Mouse (Mus musculus) ES-E14 (cell line): Measurements from ENCODE around the gene Iqcf6. TPM values are rescaled to one million over a fixed set of nuclear protein-coding genes. Genes with fewer than 3 reads are reported as not detected.
"Not testable (repeated sequence)": the region's sequence is repeated elsewhere in the genome, so short reads cannot be mapped to it uniquely, and the experiment has no call there.

Experiments
- DNase-seq: peaks from one replicate; pipeline ENCODE4 v3.0.0-alpha.2; 2013; ENCODE audit warnings: low read depth, low spot score
- H3K27ac ChIP-seq: 2 replicates; pipeline ENCODE4 v1.5.1; 2012; ENCODE audit warnings: low read depth, mild to moderate bottlenecking, low read length, moderate library complexity, mixed read lengths; ENCODE audit not compliant: poor library complexity, insufficient read depth, severe bottlenecking
- H3K36me3 ChIP-seq: 2 replicates; pipeline ENCODE4 v1.6.1; 2012; ENCODE audit warnings: mild to moderate bottlenecking, low read length, moderate library complexity, mixed read lengths; ENCODE audit not compliant: control insufficient read depth, poor library complexity, insufficient read depth, severe bottlenecking
- H3K4me1 ChIP-seq, 2 experiments: fragments of 150-350 bp in 1 of 2; sonication (generic) in 1 of 2; 2 replicates each; pipeline ENCODE4 v1.6.1; 2012; ENCODE audit warnings: low read length in 2 of 2, mild to moderate bottlenecking in 1 of 2, mixed read lengths in 1 of 2; ENCODE audit not compliant: control insufficient read depth in 2 of 2, insufficient read depth in 2 of 2, poor library complexity in 1 of 2
- H3K4me3 ChIP-seq, 2 experiments: fragments of 150-350 bp in 1 of 2; sonication (generic) in 1 of 2; 2 replicates each; pipeline ENCODE4 v1.5.1; 2012; ENCODE audit warnings: low read length in 2 of 2, low read depth in 1 of 2, mild to moderate bottlenecking in 1 of 2, mixed read lengths in 1 of 2; ENCODE audit not compliant: insufficient read depth in 1 of 2, poor library complexity in 1 of 2, severe bottlenecking in 1 of 2
- H3K9ac ChIP-seq: 2 replicates; pipeline ENCODE4 v1.6.1; 2012; ENCODE audit warnings: low read depth, mild to moderate bottlenecking, low read length, mixed read lengths; ENCODE audit not compliant: poor library complexity, insufficient read depth, severe bottlenecking
- H3K9me3 ChIP-seq: fragments of 150-350 bp; sonication (generic); 2 replicates; pipeline ENCODE4 v1.6.1; 2012; ENCODE audit warnings: low read depth, mild to moderate bottlenecking, low read length; ENCODE audit not compliant: control insufficient read depth, insufficient read depth
- CHD2 ChIP-seq: IDR thresholded peaks from 2 replicates; pipeline ENCODE4 v1.6.1; 2014; ENCODE audit warnings: mild to moderate bottlenecking, low read depth, low read length, inconsistent platforms
- HCFC1 ChIP-seq: IDR thresholded peaks from 2 replicates; pipeline ENCODE4 v1.6.1; 2012; ENCODE audit warnings: low read length, inconsistent platforms, borderline replicate concordance; ENCODE audit not compliant: insufficient read depth
- MAFK ChIP-seq: IDR thresholded peaks from 2 replicates; pipeline ENCODE4 v1.6.1; 2014; ENCODE audit warnings: mild to moderate bottlenecking, low read depth, low read length, inconsistent platforms; ENCODE audit not compliant: insufficient read depth
- ZC3H11A ChIP-seq: IDR thresholded peaks from 2 replicates; pipeline ENCODE4 v1.6.1; 2012; ENCODE audit warnings: low read depth, mild to moderate bottlenecking, inconsistent platforms, low read length, borderline replicate concordance
- ZNF384 ChIP-seq: IDR thresholded peaks from 2 replicates; pipeline ENCODE4 v1.6.1; 2012; ENCODE audit warnings: low read depth, low read length, inconsistent platforms
- in situ Hi-C, 2 experiments: fragments of 600-800 bp; cut with MboI; formaldehyde crosslinking; loops; one replicate each; pipeline ENCODE4 v1.15.1; 2025; ENCODE audit warnings: low sequenced_read_pairs in 2 of 2, inconsistent platforms in 1 of 2; ENCODE audit not compliant: unreplicated experiment in 2 of 2
- total RNA-seq: library from RNA; depleted of rRNA; stranded (reverse); fragments of 300-350 nt; gene quantifications from 2 replicates; pipeline ENCODE4 v1.2.3, GENCODE M21; 2012

Iqcf6 gene
- total RNA-seq, 1 experiment = not detected

- no peak overlapping the region for H3K4me3 ChIP-seq
- no peaks in the 10 kb centered on the region for H3K36me3 ChIP-seq
- no peak overlapping the region for H3K27ac ChIP-seq
- no peak overlapping the region for H3K9ac ChIP-seq
- in situ Hi-C loops = no loop called here
- no peak for DNase-seq
- H3K9me3 ChIP-seq = no peaks in the 10 kb centered on the region
- no peaks in the 10 kb centered on the region for H3K4me1 ChIP-seq
- TF ChIP-seq CHD2 (no peak), ZNF384 (no peak), ZC3H11A (no peak), MAFK (no peak), HCFC1 (no peak)
Observed at GRCm38 (mm10) chr9:106614616-106615015, 11.8 kb upstream of the Iqcf6 start.

- H3K36me3 ChIP-seq = no peaks in the 10 kb centered on the region
- no peaks in the 10 kb centered on the region for H3K4me1 ChIP-seq
- DNase-seq = no peak
- in situ Hi-C loops = no loop called here
- H3K9me3 ChIP-seq = no peaks in the 10 kb centered on the region
- H3K4me3 ChIP-seq = no peak overlapping the region
- H3K27ac ChIP-seq = no peak overlapping the region
- TF ChIP-seq ZC3H11A (no peak), MAFK (no peak), HCFC1 (no peak), ZNF384 (no peak), CHD2 (no peak)
- H3K9ac ChIP-seq = no peak overlapping the region
Observed at GRCm38 (mm10) chr9:106616306-106616705, 10.1 kb upstream of the Iqcf6 start.

GRCm38 (mm10) chr9:106617496-106617895 lies 8.9 kb upstream of the Iqcf6 start:
- no peak for TF ChIP-seq ZNF384
- no peak for TF ChIP-seq MAFK
- no peak for TF ChIP-seq CHD2
- Histone ChIP-seq H3K4me1 (no peaks in the 10 kb centered on the region), H3K4me3 (no peak overlapping the region), H3K9ac (no peak overlapping the region), H3K27ac (no peak overlapping the region), H3K36me3 (no peaks in the 10 kb centered on the region), H3K9me3 (no peaks in the 10 kb centered on the region)
- DNase-seq = no peak
- in situ Hi-C loops = no loop called here

GRCm38 (mm10) chr9:106627796-106628195 lies 1.4 kb downstream of the Iqcf6 start:
- H3K9me3 ChIP-seq, DNase-seq, in situ Hi-C loops, H3K36me3 ChIP-seq, H3K4me3 ChIP-seq, H3K4me1 ChIP-seq, H3K9ac ChIP-seq, H3K27ac ChIP-seq: not testable (repeated sequence)

- in situ Hi-C loops = no loop called here
- Histone ChIP-seq H3K27ac (no peak overlapping the region), H3K36me3 (no peaks in the 10 kb centered on the region), H3K9ac (no peak overlapping the region), H3K4me3 (no peak overlapping the region), H3K9me3 (no peaks in the 10 kb centered on the region), H3K4me1 (no peaks in the 10 kb centered on the region)
- DNase-seq = no peak
- no peak for TF ChIP-seq CHD2
Observed at GRCm38 (mm10) chr9:106632185-106632584, 5.8 kb downstream of the Iqcf6 start.
